In the genomic region with DNA sequence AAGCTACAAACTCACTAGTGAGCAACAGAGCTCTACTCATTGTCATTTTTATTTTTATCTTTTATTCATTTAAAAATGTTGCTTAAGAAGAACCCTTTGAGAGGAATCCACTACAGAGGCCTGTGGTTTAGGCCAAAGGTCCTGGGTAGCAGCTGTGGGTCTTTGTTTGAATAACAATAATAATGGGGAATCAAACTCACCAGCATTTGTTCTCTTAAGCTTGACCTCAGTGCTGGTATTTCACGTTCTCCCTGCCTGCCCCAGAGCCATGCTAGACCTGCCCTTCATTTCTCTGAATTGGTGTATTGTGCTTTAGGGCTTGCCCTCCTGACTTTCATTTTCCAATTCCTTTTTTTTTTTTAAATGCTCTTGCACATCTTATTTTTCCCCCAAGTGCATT, we compare ENCODE assay signal across 13 mouse cellular contexts.
"Had no signal": no experiment of that assay in that cellular context is flagged by ENCODE, and none has a peak within 500 bp of the region (broad histone marks: within the 10 kb centered on the region; RNA-seq: fewer than 3 reads in every experiment).

No protein-coding gene starts in this region.

- H3K27me3 ChIP-seq: limb, embryonic 15.5 days; liver, embryonic 12.5 days; midbrain, embryonic 15.5 days; stomach, embryonic 15.5 days had no signal

- H3K36me3 ChIP-seq: limb, embryonic 15.5 days; liver, embryonic 12.5 days; midbrain, embryonic 15.5 days; stomach, embryonic 15.5 days had no signal

- H3K4me2 ChIP-seq: limb, embryonic 15.5 days; liver, embryonic 12.5 days; lung, embryonic 14.5 days; midbrain, embryonic 15.5 days; stomach, embryonic 15.5 days had no signal

- H3K4me3 ChIP-seq: limb, embryonic 15.5 days; liver, embryonic 12.5 days; midbrain, embryonic 15.5 days; stomach, embryonic 15.5 days had no signal

- H3K9me3 ChIP-seq: limb, embryonic 15.5 days; liver, embryonic 12.5 days; midbrain, embryonic 15.5 days; stomach, embryonic 15.5 days had no signal

- ATAC-seq: liver, embryonic 12.5 days; midbrain, embryonic 15.5 days had no signal

- H3K9ac ChIP-seq: limb, embryonic 15.5 days; liver, embryonic 12.5 days; lung, embryonic 14.5 days; midbrain, embryonic 15.5 days; stomach, embryonic 15.5 days had no signal

- DNase-seq: kidney, adult 8-10 months; kidney, postnatal 25 days; layer of hippocampus, adult 9-11 months; layer of hippocampus, postnatal 36 days; lung, embryonic 14.5 days; lung, postnatal 10 days; lung, postnatal 4 days; right cerebral cortex, postnatal 4 days; thymus, postnatal 36 days had no signal

- H3K4me1 ChIP-seq: limb, embryonic 15.5 days; liver, embryonic 12.5 days; midbrain, embryonic 15.5 days; stomach, embryonic 15.5 days had no signal

- H3K27ac ChIP-seq: limb, embryonic 15.5 days; liver, embryonic 12.5 days; midbrain, embryonic 15.5 days; stomach, embryonic 15.5 days had no signal
